Mouse (Mus musculus) heart, postnatal 10 days (tissue): ENCODE measurements around the gene Dhx40. TPM values are rescaled to one million over a fixed set of nuclear protein-coding genes. Genes with fewer than 3 reads are reported as not detected.

Source experiments
- total RNA-seq, 2 experiments: library from RNA; stranded (reverse); gene quantifications; 2 replicates each; pipeline ENCODE4 v1.2.3; 2021

The Dhx40 gene
- total RNA-seq, 2 experiments from 2014 or later, result 19.7 to 21.5 TPM

Other genes with a start within 250 kb of the Dhx40 start
- gene Vmp1, start 123.9 kb downstream of the Dhx40 start, total RNA-seq, result 10 to 100 TPM; 49.8 to 53.1 TPM
- gene Ptrh2, start 123.8 kb downstream of the Dhx40 start, total RNA-seq, result 1 to 10 TPM; 8.7 to 9.3 TPM
- 100 to 1,000 TPM; 210 to 211 TPM for gene Cltc, start 50.2 kb downstream of the Dhx40 start, total RNA-seq
- 10 to 100 TPM; 26.1 to 31.3 TPM for gene Ypel2, start 186.0 kb upstream of the Dhx40 start, total RNA-seq